In genomic region chr19:46484518-46484917, GRCm38 (mm10) we compare ENCODE assay signal across 8 mouse cellular contexts. TPM values are rescaled to one million over a fixed set of nuclear protein-coding genes. Genes with fewer than 3 reads are reported as not detected.
DNase-seq lines count a peak whose midpoint lies in the region; ATAC-seq and TF ChIP-seq lines count a peak whose summit lies in the region.

No protein-coding gene starts in this region.

- H3K4me1 ChIP-seq in embryonic fibroblast, embryonic 13.5 days (ENCODE audit: control insufficient read depth, insufficient read depth, low read length) = peaks cover 42% of the 10 kb centered on the region
- H3K4me1 ChIP-seq in liver, embryonic 13.5 days (replicated peaks) = peaks cover 77% of the 10 kb centered on the region
- peaks cover 47% of the 10 kb centered on the region for H3K4me1 ChIP-seq in stomach, embryonic 14.5 days (ENCODE audit: control insufficient read depth, insufficient read depth, low read length)

- H3K27ac ChIP-seq in embryonic fibroblast, embryonic 13.5 days (ENCODE audit: insufficient read depth, low read length) = peak overlapping the region; percentile 7
- H3K27ac ChIP-seq in liver, embryonic 13.5 days = peak overlapping the region; percentile 50
- H3K27ac ChIP-seq in stomach, embryonic 14.5 days (ENCODE audit: low read length) = peak overlapping the region; percentile 3

- no peak for TF ChIP-seq POLR2A in embryonic fibroblast, embryonic 13.5 days (IDR thresholded peaks at IDR 0.05; ENCODE audit: low read depth, low read length)

- POLR2A ChIA-PET in Patski (lab: Charles Lee) = interaction anchor here (1.1 to 2.6 kb wide), 5 partner anchors 11 to 40 kb away, joined by 3 to 14 read pairs (median 4); no protein-coding TSS in a partner anchor

- in situ Hi-C loops in Patski (cut with MboI; ENCODE audit: low pct_unique_long_range_greater_than_20kb) = no loop called here

- no peak overlapping the region for H3K4me2 ChIP-seq in liver, embryonic 13.5 days
- H3K4me2 ChIP-seq in stomach, embryonic 14.5 days (replicated peaks; ENCODE audit: low read depth, low read length) = no peak overlapping the region

- ATAC-seq in Patski = peak; percentile 61
- ATAC-seq in liver, embryonic 13.5 days (ENCODE audit: low read depth) = no peak
- ATAC-seq in stomach, embryonic 14.5 days (ENCODE audit: insufficient number of reproducible peaks, insufficient read depth, low FRiP score, low read depth) = no peak

- DNase-seq in layer of hippocampus, adult 11-12 months (ENCODE audit: low spot score) = peak; percentile 57
- no peak for DNase-seq in layer of hippocampus, adult 8-10 months (ENCODE audit: low spot score in 2 of 2)
- DNase-seq in Patski (ENCODE audit: low read depth, low spot score) = no peak
- peak; percentile 92 to 94 for DNase-seq in heart, postnatal 10 days
- DNase-seq in liver, embryonic 13.5 days = no peak
- no peak for DNase-seq in B cell, adult 2 months

- TF ChIP-seq CTCF in Patski (IDR thresholded peaks at IDR 0.05) = no peak
- no peak for TF ChIP-seq CTCF in embryonic fibroblast, embryonic 13.5 days (IDR thresholded peaks at IDR 0.05; ENCODE audit: borderline replicate concordance, insufficient read depth, low read length)

- H3K9ac ChIP-seq in liver, embryonic 13.5 days = no peak overlapping the region
- 0 out of 2 replicates have a peak overlapping the region, but pooled peaks have one; percentile 6 for H3K9ac ChIP-seq in stomach, embryonic 14.5 days (replicated peaks; ENCODE audit: low read depth, low read length)

- H3K4me3 ChIP-seq in embryonic fibroblast, embryonic 13.5 days (ENCODE audit: insufficient read depth, low read length) = no peak overlapping the region
- no peak overlapping the region for H3K4me3 ChIP-seq in liver, embryonic 13.5 days (replicated peaks)
- no peak overlapping the region for H3K4me3 ChIP-seq in stomach, embryonic 14.5 days (ENCODE audit: low read depth, low read length)

- 72% methylated on average over 5 of the region's 5 CpGs for WGBS in liver, embryonic 13.5 days (ENCODE audit: insufficient replicate concordance)
- 75% methylated on average over 5 of the region's 5 CpGs for WGBS in stomach, embryonic 14.5 days

- H3K9me3 ChIP-seq in liver, embryonic 13.5 days (replicated peaks) = no peaks in the 10 kb centered on the region
- H3K9me3 ChIP-seq in stomach, embryonic 14.5 days (ENCODE audit: control insufficient read depth, low read depth, low read length) = no peaks in the 10 kb centered on the region

- H3K36me3 ChIP-seq in liver, embryonic 13.5 days = 0 out of 2 replicates have a peak, but pooled peaks cover 3% of the 10 kb centered on the region
- peaks cover 25% of the 10 kb centered on the region for H3K36me3 ChIP-seq in stomach, embryonic 14.5 days (ENCODE audit: control insufficient read depth, insufficient read depth, low read length)

- no peaks in the 10 kb centered on the region for H3K27me3 ChIP-seq in Patski
- H3K27me3 ChIP-seq in liver, embryonic 13.5 days = no peaks in the 10 kb centered on the region
- H3K27me3 ChIP-seq in stomach, embryonic 14.5 days (ENCODE audit: control insufficient read depth, insufficient read depth, low read length) = no peaks in the 10 kb centered on the region

- intact Hi-C loops in heart, postnatal 10 days (cut with DNase I) = loop anchor here (1.0 kb wide), 1 partner anchor 16 kb away; no protein-coding TSS in a partner anchor

- CTCF ChIA-PET in Patski (lab: Charles Lee) = interaction anchor here (0.8 to 3.1 kb wide), 3 partner anchors 17 to 37 kb away, joined by 3 to 22 read pairs (median 7); partner anchors contain the start of gene Trim8

RNA-seq across cellular contexts. Expression of gene Trim8, which starts 17.0 kb away (rescaled TPM):
- 10 to 100 TPM; 91.0 to 98.4 (median 93.7) TPM for total RNA-seq in layer of hippocampus, adult 8-10 months (2022)
- polyA plus RNA-seq in Patski (2021) = 89.9 TPM
- polyA plus RNA-seq in embryonic fibroblast, embryonic 13.5 days (2011; ENCODE audit: insufficient read length, low read depth, missing spikeins) = 22.1 and 25.9 TPM in 2 replicates
- 10 to 100 TPM; 49.9 to 50.6 TPM for total RNA-seq in heart, postnatal 10 days (2021)
- polyA plus RNA-seq in liver, embryonic 13.5 days (2015; fragmentation: Nextera tagmentation; extraction: Ambion mirVana) = 9.1 and 9.2 TPM in 2 replicates
- 22.3 and 23.5 TPM in 2 replicates for polyA plus RNA-seq in stomach, embryonic 14.5 days (2014; fragmentation: Nextera tagmentation; extraction: Ambion mirVana)

Comparison
In these comparisons a context has a peak if more than half of its experiments do, and no peak if none do; other contexts are left out.
1. DNase-seq: peak in layer of hippocampus, adult 11-12 months (single experiment) and heart, postnatal 10 days (2 of 2); none in layer of hippocampus, adult 8-10 months (0 of 2), Patski (single experiment), liver, embryonic 13.5 days (single experiment) and B cell, adult 2 months (0 of 2).
2. Peak in every context shown above with its lines, with median percentiles within 50 percentile points of each other: H3K27ac ChIP-seq.